Mouse (Mus musculus): ENCODE data around the gene Cd2bp2. TPM values are rescaled to one million over a fixed set of nuclear protein-coding genes. Genes with fewer than 3 reads are reported as not detected.

Gene Cd2bp2
- polyA plus RNA-seq, 1 experiment from 2014 or later, result 29.2 TPM

- H3K4me2 ChIP-seq (replicated peaks; ENCODE audit: low read depth), result no peak overlapping the region
- H3K27ac ChIP-seq (ENCODE audit: low read depth, low read length), result no peak overlapping the region
- no peak overlapping the region for H3K4me3 ChIP-seq (ENCODE audit: low read depth, low read length)
- no peaks in the 10 kb centered on the region for H3K27me3 ChIP-seq (replicated peaks; ENCODE audit: control insufficient read depth, insufficient read depth, low read length)
- no peaks in the 10 kb centered on the region for H3K36me3 ChIP-seq (ENCODE audit: control insufficient read depth, insufficient read depth)
- no peaks in the 10 kb centered on the region for H3K4me1 ChIP-seq (replicated peaks; ENCODE audit: control insufficient read depth, insufficient read depth, low read length)
- H3K9ac ChIP-seq (ENCODE audit: low read depth, low read length), result no peak overlapping the region
- 66% methylated on average over 6 of the region's 6 CpGs for WGBS
- TF ChIP-seq CTCF (IDR thresholded peaks at IDR 0.05; ENCODE audit: low read depth), result no peak
- no peak for ATAC-seq
- no peaks in the 10 kb centered on the region for H3K9me3 ChIP-seq (ENCODE audit: control insufficient read depth)
Measured at GRCm38 (mm10) chr7:127220440-127220839, 24.6 kb upstream of the Cd2bp2 start.

- H3K4me3 ChIP-seq (ENCODE audit: low read depth, low read length), result no peak overlapping the region
Measured at GRCm38 (mm10) chr7:127218670-127219069, 22.8 kb upstream of the Cd2bp2 start.

GRCm38 (mm10) chr7:127217901-127218642, 22.2 kb upstream of the Cd2bp2 start:
- Histone ChIP-seq H3K4me1 (replicated peaks; ENCODE audit: control insufficient read depth, insufficient read depth, low read length) (0 out of 2 replicates have a peak, but pooled peaks cover 3% of the 10 kb centered on the region), H3K36me3 (ENCODE audit: control insufficient read depth, insufficient read depth) (no peaks in the 10 kb centered on the region), H3K27me3 (replicated peaks; ENCODE audit: control insufficient read depth, insufficient read depth, low read length) (no peaks in the 10 kb centered on the region), H3K9ac (ENCODE audit: low read depth, low read length) (no peak overlapping the region), H3K4me3 (ENCODE audit: low read depth, low read length) (no peak overlapping the region), H3K27ac (ENCODE audit: low read depth, low read length) (no peak overlapping the region), H3K4me2 (replicated peaks; ENCODE audit: low read depth) (no peak overlapping the region), H3K9me3 (ENCODE audit: control insufficient read depth) (no peaks in the 10 kb centered on the region)
- ATAC-seq, result no peak
- WGBS, result 76% methylated on average over 10 of the region's 10 CpGs
- no peak for TF ChIP-seq CTCF (IDR thresholded peaks at IDR 0.05; ENCODE audit: low read depth)

More at GRCm38 (mm10) chr7:127218670-127219069, 22.8 kb upstream of the Cd2bp2 start:
- Histone ChIP-seq H3K9ac (ENCODE audit: low read depth, low read length) (no peak overlapping the region), H3K36me3 (ENCODE audit: control insufficient read depth, insufficient read depth) (no peaks in the 10 kb centered on the region), H3K27me3 (replicated peaks; ENCODE audit: control insufficient read depth, insufficient read depth, low read length) (no peaks in the 10 kb centered on the region), H3K27ac (ENCODE audit: low read depth, low read length) (no peak overlapping the region), H3K4me1 (replicated peaks; ENCODE audit: control insufficient read depth, insufficient read depth, low read length) (0 out of 2 replicates have a peak, but pooled peaks cover 3% of the 10 kb centered on the region), H3K4me2 (replicated peaks; ENCODE audit: low read depth) (no peak overlapping the region), H3K9me3 (ENCODE audit: control insufficient read depth) (no peaks in the 10 kb centered on the region)
- 91% methylated on average over 4 of the region's 4 CpGs for WGBS
- no peak for TF ChIP-seq CTCF (IDR thresholded peaks at IDR 0.05; ENCODE audit: low read depth)
- no peak for ATAC-seq

GRCm38 (mm10) chr7:127217475-127217874, 21.6 kb upstream of the Cd2bp2 start:
- H3K4me3 ChIP-seq (ENCODE audit: low read depth, low read length), result no peak overlapping the region
- no peaks in the 10 kb centered on the region for H3K36me3 ChIP-seq (ENCODE audit: control insufficient read depth, insufficient read depth)
- no peak overlapping the region for H3K27ac ChIP-seq (ENCODE audit: low read depth, low read length)
- WGBS, result 74% methylated on average over 6 of the region's 6 CpGs
- no peak overlapping the region for H3K4me2 ChIP-seq (replicated peaks; ENCODE audit: low read depth)
- no peaks in the 10 kb centered on the region for H3K27me3 ChIP-seq (replicated peaks; ENCODE audit: control insufficient read depth, insufficient read depth, low read length)
- H3K9ac ChIP-seq (ENCODE audit: low read depth, low read length), result no peak overlapping the region
- no peak for ATAC-seq
- no peak for TF ChIP-seq CTCF (IDR thresholded peaks at IDR 0.05; ENCODE audit: low read depth)
- no peaks in the 10 kb centered on the region for H3K9me3 ChIP-seq (ENCODE audit: control insufficient read depth)
- H3K4me1 ChIP-seq (replicated peaks; ENCODE audit: control insufficient read depth, insufficient read depth, low read length), result 0 out of 2 replicates have a peak, but pooled peaks cover 3% of the 10 kb centered on the region

- H3K27me3 ChIP-seq (replicated peaks; ENCODE audit: control insufficient read depth, insufficient read depth, low read length), result no peaks in the 10 kb centered on the region
- no peak for ATAC-seq
- no peaks in the 10 kb centered on the region for H3K9me3 ChIP-seq (ENCODE audit: control insufficient read depth)
- no peak overlapping the region for H3K4me3 ChIP-seq (ENCODE audit: low read depth, low read length)
- TF ChIP-seq CTCF (IDR thresholded peaks at IDR 0.05; ENCODE audit: low read depth), result no peak
- WGBS, result 93% methylated on average over 5 of the region's 5 CpGs
- no peak overlapping the region for H3K9ac ChIP-seq (ENCODE audit: low read depth, low read length)
- H3K27ac ChIP-seq (ENCODE audit: low read depth, low read length), result no peak overlapping the region
- no peaks in the 10 kb centered on the region for H3K36me3 ChIP-seq (ENCODE audit: control insufficient read depth, insufficient read depth)
- 0 out of 2 replicates have a peak, but pooled peaks cover 3% of the 10 kb centered on the region for H3K4me1 ChIP-seq (replicated peaks; ENCODE audit: control insufficient read depth, insufficient read depth, low read length)
- no peak overlapping the region for H3K4me2 ChIP-seq (replicated peaks; ENCODE audit: low read depth)
Measured at GRCm38 (mm10) chr7:127216307-127216706, 20.5 kb upstream of the Cd2bp2 start.

- Histone ChIP-seq H3K4me2 (replicated peaks; ENCODE audit: low read depth) (peak overlapping the region; percentile 68), H3K27me3 (replicated peaks; ENCODE audit: control insufficient read depth, insufficient read depth, low read length) (no peaks in the 10 kb centered on the region), H3K9me3 (ENCODE audit: control insufficient read depth) (no peaks in the 10 kb centered on the region), H3K9ac (ENCODE audit: low read depth, low read length) (peak overlapping the region; percentile 35), H3K36me3 (ENCODE audit: control insufficient read depth, insufficient read depth) (no peaks in the 10 kb centered on the region), H3K4me1 (replicated peaks; ENCODE audit: control insufficient read depth, insufficient read depth, low read length) (0 out of 2 replicates have a peak, but pooled peaks cover 3% of the 10 kb centered on the region), H3K27ac (ENCODE audit: low read depth, low read length) (no peak overlapping the region), H3K4me3 (ENCODE audit: low read depth, low read length) (peak overlapping the region; percentile 33)
- 27% methylated on average over 33 of the region's 33 CpGs for WGBS
- TF ChIP-seq CTCF (IDR thresholded peaks at IDR 0.05; ENCODE audit: low read depth), result peak; percentile 92
- ATAC-seq, result peak; percentile 47
Measured at GRCm38 (mm10) chr7:127214981-127215871, 19.4 kb upstream of the Cd2bp2 start.
